Mouse (Mus musculus): ENCODE results near the gene Wdfy1.

Wdfy1 gene

GRCm38 (mm10) chr1:79761106-79761916, 14.6 kb downstream of the Wdfy1 start:
- in situ Hi-C loops (cut with MboI, MseI) = loop anchor here (5.0 kb wide), 1 partner anchor 1224 kb away; no protein-coding TSS in a partner anchor

GRCm38 (mm10) chr1:79760656-79761055, 15.3 kb downstream of the Wdfy1 start:
- in situ Hi-C loops (cut with MboI, MseI) = loop anchor here (5.0 kb wide), 1 partner anchor 1223 kb away; no protein-coding TSS in a partner anchor

- in situ Hi-C loops (cut with MboI, MseI) = no loop called here
Measured at GRCm38 (mm10) chr1:79759436-79759972, 16.4 kb downstream of the Wdfy1 start.

GRCm38 (mm10) chr1:79759006-79759405, 16.9 kb downstream of the Wdfy1 start:
- in situ Hi-C loops (cut with MboI, MseI) = no loop called here

GRCm38 (mm10) chr1:79757597-79757996, 18.3 kb downstream of the Wdfy1 start:
- in situ Hi-C loops (cut with MboI, MseI) = no loop called here

- in situ Hi-C loops (cut with MboI, MseI) = no loop called here
Measured at GRCm38 (mm10) chr1:79757161-79757560, 18.8 kb downstream of the Wdfy1 start.

GRCm38 (mm10) chr1:79756417-79756816, 19.5 kb downstream of the Wdfy1 start:
- in situ Hi-C loops (cut with MboI, MseI) = no loop called here

- in situ Hi-C loops (cut with MboI, MseI) = no loop called here
Measured at GRCm38 (mm10) chr1:79755376-79755775, 20.6 kb downstream of the Wdfy1 start.

- in situ Hi-C loops (cut with MboI, MseI) = no loop called here
Measured at GRCm38 (mm10) chr1:79754936-79755335, 21.0 kb downstream of the Wdfy1 start.

- in situ Hi-C loops (cut with MboI, MseI) = no loop called here
Measured at GRCm38 (mm10) chr1:79753456-79753855, 22.5 kb downstream of the Wdfy1 start.

GRCm38 (mm10) chr1:79752714-79753340, 23.1 kb downstream of the Wdfy1 start:
- in situ Hi-C loops (cut with MboI, MseI) = no loop called here

GRCm38 (mm10) chr1:79752015-79752695, 23.8 kb downstream of the Wdfy1 start:
- in situ Hi-C loops (cut with MboI, MseI) = no loop called here

GRCm38 (mm10) chr1:79751186-79751585, 24.8 kb downstream of the Wdfy1 start:
- in situ Hi-C loops (cut with MboI, MseI) = no loop called here

GRCm38 (mm10) chr1:79746056-79746455, 29.9 kb downstream of the Wdfy1 start:
- in situ Hi-C loops (cut with MboI, MseI) = no loop called here

GRCm38 (mm10) chr1:79743385-79743784, 32.6 kb downstream of the Wdfy1 start:
- in situ Hi-C loops (cut with MboI, MseI) = no loop called here

GRCm38 (mm10) chr1:79742949-79743348, 33.0 kb downstream of the Wdfy1 start:
- in situ Hi-C loops (cut with MboI, MseI) = no loop called here

GRCm38 (mm10) chr1:79741002-79741401, 34.9 kb downstream of the Wdfy1 start:
- in situ Hi-C loops (cut with MboI, MseI) = no loop called here

GRCm38 (mm10) chr1:79739726-79740125, 36.2 kb downstream of the Wdfy1 start:
- in situ Hi-C loops (cut with MboI, MseI) = no loop called here

GRCm38 (mm10) chr1:79736408-79736807, 39.5 kb downstream of the Wdfy1 start:
- in situ Hi-C loops (cut with MboI, MseI) = no loop called here

- in situ Hi-C loops (cut with MboI, MseI) = no loop called here
Measured at GRCm38 (mm10) chr1:79734794-79735193, 41.1 kb downstream of the Wdfy1 start.

GRCm38 (mm10) chr1:79714152-79714923, 61.6 kb downstream of the Wdfy1 start:
- in situ Hi-C loops (cut with MboI, MseI) = no loop called here
